Mouse (Mus musculus): ENCODE measurements around the gene Sem1. TPM values are rescaled to one million over a fixed set of nuclear protein-coding genes. Genes with fewer than 3 reads are reported as not detected.
A peak's percentile ranks its signal among the peaks of the same experiment; 100 is the strongest.
"Not testable (repeated sequence)": the region's sequence is repeated elsewhere in the genome, so short reads cannot be mapped to it uniquely, and the experiment has no call there.

Sem1 gene
- polyA plus RNA-seq, 1 experiment from 2014 or later, result 276 TPM

DNA sequence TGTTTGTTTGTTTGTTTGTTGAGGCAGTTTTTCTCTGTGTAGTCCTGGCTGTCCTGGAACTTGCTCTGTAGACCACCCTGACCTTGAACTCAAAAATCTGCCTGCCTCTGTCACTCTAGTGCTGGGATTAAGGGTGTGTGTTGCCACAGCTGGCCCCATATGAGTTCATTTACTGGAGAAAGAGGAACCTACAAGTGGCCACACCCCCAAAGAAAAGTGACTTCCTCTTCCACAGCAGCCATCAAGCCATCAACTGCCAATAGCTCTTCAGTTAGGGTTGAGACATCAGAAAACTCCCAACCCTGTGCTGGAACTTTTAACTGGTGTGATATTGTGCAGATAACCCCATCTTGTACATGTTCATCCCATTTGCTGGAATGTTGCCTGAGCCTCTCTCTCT lies 36.3 kb downstream of the Sem1 start:
- no peaks in the 10 kb centered on the region for H3K4me1 ChIP-seq (ENCODE audit: control insufficient read depth, insufficient read depth, low read length)
- H3K4me2 ChIP-seq (ENCODE audit: low read depth, low read length), result no peak overlapping the region
- DNase-seq (ENCODE audit: low spot score) (no peak), ATAC-seq (ENCODE audit: low read depth) (no peak)
- no peaks in the 10 kb centered on the region for H3K36me3 ChIP-seq (ENCODE audit: control insufficient read depth, insufficient read depth, low read length)
- H3K4me3 ChIP-seq (ENCODE audit: low read depth, low read length), result no peak overlapping the region
- H3K27ac ChIP-seq (replicated peaks; ENCODE audit: low read depth, low read length), result no peak overlapping the region
- no peak overlapping the region for H3K9ac ChIP-seq (ENCODE audit: low read depth, low read length)
- H3K27me3 ChIP-seq (replicated peaks; ENCODE audit: control insufficient read depth, insufficient read depth, low read length), result no peaks in the 10 kb centered on the region
- no peaks in the 10 kb centered on the region for H3K9me3 ChIP-seq (ENCODE audit: control insufficient read depth, low read length)

DNA sequence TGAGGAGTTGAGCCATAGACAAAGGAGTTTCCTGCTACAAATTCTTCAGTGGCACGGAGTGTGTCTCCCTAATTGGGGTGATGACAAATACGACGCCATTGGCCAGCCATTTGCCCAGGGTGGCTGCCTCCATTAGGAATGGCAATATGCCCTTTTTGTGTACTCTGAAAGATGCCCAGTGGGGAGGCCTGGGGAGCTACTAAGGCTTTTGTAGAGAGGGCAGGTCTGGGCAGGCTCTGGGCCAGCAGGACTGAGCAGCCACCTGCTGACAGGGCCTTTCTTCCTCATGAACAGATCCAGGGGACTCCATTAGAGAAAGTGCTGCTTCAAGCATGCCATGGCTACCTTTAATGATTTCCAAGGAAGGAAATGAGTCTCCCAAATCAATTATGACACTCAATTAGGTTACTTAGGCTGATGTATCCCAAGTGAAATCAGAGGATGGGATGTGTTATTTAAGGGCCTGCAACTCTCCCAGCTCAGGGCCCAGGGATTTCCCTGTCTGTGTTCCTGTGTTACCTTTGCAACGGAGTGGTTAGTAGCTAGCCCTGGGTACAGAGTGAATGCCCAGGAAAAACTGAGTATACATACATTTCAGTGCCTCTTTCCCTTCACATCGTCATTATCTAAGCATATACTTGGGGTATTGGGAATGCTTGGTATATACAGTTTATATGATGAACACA lies 41.5 kb downstream of the Sem1 start:
- 55% methylated on average over 5 of the region's 5 CpGs for WGBS
- peak; percentile 22 for DNase-seq (ENCODE audit: low spot score)
- Histone ChIP-seq H3K4me2 (ENCODE audit: low read depth, low read length) (no peak overlapping the region), H3K27me3 (replicated peaks; ENCODE audit: control insufficient read depth, insufficient read depth, low read length) (no peaks in the 10 kb centered on the region), H3K9ac (ENCODE audit: low read depth, low read length) (no peak overlapping the region), H3K9me3 (ENCODE audit: control insufficient read depth, low read length) (no peaks in the 10 kb centered on the region), H3K36me3 (ENCODE audit: control insufficient read depth, insufficient read depth, low read length) (no peaks in the 10 kb centered on the region), H3K27ac (replicated peaks; ENCODE audit: low read depth, low read length) (no peak overlapping the region), H3K4me1 (ENCODE audit: control insufficient read depth, insufficient read depth, low read length) (no peaks in the 10 kb centered on the region), H3K4me3 (ENCODE audit: low read depth, low read length) (no peak overlapping the region)
- ATAC-seq (ENCODE audit: low read depth), result no peak; the same call in 1 of the 2 replicates

DNA sequence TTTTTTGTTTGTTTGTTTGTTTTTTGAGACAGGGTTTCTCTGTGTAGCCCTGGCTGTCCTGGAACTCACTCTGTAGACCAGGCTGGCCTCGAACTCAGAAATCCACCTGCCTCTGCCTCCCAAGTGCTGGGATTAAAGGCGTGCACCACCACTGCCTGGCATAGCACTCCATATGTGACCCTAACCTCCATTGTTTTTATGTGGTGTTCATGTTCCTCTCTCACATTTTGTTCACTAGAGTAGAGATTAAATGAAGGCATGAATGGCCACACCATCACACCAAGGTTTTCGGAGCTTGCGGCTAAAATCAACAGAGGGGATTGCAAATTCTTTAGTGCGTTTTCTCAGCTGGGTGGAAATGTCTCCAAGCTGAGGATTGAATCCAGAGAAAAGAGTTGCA lies 42.1 kb downstream of the Sem1 start:
- H3K27ac ChIP-seq (replicated peaks; ENCODE audit: low read depth, low read length), result not testable (repeated sequence)
- WGBS, result 77% methylated on average over 5 of the region's 5 CpGs

More for the DNA sequence above, 42.1 kb downstream of the Sem1 start:
- not testable (repeated sequence) for H3K9ac ChIP-seq (ENCODE audit: low read depth, low read length); H3K9me3 ChIP-seq (ENCODE audit: control insufficient read depth, low read length); DNase-seq (ENCODE audit: low spot score); ATAC-seq (ENCODE audit: low read depth); H3K4me3 ChIP-seq (ENCODE audit: low read depth, low read length); H3K4me1 ChIP-seq (ENCODE audit: control insufficient read depth, insufficient read depth, low read length); H3K27me3 ChIP-seq (replicated peaks; ENCODE audit: control insufficient read depth, insufficient read depth, low read length); H3K36me3 ChIP-seq (ENCODE audit: control insufficient read depth, insufficient read depth, low read length); H3K4me2 ChIP-seq (ENCODE audit: low read depth, low read length)

Measured in embryonic facial prominence, embryonic 14.5 days (tissue).